Mouse (Mus musculus) cerebellum, postnatal 4 days (tissue): Measurements from ENCODE around the gene AU022751.

Source experiments
- DNase-seq, 2 experiments: peaks; one replicate each; pipeline ENCODE4 v3.0.0; 2022; ENCODE audit warnings: low spot score in 2 of 2, mixed read lengths in 1 of 2

The AU022751 gene

DNA sequence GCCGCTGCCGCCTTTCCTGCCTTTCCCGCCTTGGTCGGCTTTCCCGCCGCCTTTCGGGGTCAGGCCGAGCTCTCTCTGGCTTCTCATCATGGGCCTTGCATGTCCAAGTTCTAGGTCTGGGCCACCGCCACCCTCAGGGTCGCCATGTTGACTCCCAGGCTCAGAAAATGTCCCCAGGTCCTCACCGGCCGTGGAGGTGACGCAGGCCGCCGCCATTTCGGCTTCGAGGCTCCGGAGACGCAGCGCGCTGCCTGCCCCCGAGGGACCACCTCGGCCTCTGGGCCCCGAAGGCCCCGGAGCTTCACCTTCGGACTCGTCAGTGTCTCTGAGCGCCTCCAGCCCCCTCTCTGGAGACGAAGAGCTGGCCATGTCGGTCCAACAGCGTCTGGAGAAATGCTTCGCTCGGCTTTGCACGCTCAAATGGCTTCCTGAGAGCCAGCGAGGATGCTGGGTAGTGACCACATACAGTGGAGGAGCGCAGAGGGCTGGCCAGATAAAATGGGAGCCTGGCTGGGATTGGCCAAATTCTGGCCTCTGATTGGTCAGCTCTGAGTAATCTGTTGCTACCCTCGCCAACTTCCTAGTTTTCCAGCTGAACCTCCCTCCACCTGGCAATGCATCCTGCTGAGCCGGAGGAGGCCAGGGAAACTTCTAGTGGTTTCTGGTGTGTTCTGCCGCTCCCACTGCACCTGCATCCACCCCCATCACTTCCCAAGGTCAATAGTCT lies at the start of gene AU022751:
Gene AU022751, minus strand, starts transcription at position 466 of the 727 bp plus-strand sequence.
- no peak for DNase-seq

DNA sequence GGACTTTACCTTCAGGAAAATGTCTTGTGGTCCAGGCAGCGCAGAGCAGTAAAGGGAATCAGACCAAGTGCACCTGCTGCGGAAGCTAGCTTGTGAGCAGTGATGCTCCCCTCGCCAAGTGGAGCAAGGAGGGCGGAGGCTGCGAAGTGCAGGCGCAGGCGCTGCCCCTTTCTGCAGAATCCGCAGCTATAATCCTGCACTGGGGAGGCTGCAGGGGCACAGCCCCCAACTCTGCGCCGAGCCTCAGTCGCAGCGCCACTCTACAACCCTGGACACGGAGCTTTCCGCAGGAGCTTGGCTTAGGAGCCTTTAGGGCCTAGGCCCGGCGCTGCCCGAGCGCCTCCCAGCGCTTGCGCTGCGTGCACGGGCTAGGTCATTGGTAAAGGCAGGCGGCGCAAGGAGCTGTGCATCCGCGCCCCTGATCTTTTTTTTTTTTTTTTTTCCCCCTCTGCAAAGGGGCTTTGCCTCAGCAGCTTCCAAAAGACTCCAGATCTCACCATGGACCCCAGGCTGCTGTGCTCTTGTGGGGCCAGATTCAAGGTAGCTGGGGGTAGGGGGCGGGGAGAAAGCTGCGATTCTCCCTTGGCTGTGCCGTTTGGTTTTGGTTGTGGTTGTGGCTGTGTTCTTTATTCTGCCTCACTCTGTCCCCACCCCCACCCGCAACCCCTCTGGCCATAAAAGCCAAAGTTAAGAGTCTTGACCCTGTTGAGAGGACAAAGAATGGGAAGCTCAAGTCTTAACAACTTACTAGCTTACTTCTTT lies 9.0 kb upstream of the AU022751 start:
- DNase-seq = peak; percentile 24 to 54

DNA sequence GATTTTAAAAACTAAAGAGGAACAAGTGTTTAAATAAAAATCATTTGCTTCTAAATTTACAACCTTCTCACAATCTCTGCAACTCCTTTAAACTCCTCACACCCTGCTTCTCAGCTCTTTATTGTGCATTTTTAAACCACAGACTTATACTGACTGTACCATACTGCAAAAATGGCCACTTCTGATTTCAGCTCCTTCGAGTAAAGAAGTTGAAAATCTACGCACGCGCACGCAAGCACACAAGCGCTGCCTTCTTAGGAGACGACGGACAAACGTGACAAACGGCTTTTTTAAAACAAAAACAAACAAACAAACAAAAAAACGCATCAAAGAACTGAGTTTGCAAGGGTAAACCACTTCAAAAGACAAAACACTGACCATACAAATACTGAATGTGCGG lies 8.3 kb upstream of the AU022751 start:
- DNase-seq = no peak

DNA sequence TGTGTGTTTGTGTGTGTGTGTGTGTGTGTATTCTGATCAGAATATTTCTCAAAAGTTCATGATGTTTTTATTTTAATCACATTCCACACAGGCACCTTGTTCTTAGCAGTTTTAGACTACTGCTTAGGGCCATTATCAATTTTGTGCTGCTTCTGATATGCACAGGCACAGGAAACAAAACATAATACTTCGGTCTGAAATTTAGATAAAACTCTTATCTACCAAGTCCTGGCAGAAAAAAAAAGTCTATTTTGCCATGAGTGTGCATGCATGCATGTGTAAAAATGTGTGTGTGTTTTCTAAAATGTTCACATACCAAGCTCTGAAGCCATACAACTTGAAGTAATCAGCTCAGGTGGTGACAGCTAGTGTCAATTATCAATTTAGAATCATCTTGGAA lies 21.7 kb downstream of the AU022751 start:
- no peak for DNase-seq

DNA sequence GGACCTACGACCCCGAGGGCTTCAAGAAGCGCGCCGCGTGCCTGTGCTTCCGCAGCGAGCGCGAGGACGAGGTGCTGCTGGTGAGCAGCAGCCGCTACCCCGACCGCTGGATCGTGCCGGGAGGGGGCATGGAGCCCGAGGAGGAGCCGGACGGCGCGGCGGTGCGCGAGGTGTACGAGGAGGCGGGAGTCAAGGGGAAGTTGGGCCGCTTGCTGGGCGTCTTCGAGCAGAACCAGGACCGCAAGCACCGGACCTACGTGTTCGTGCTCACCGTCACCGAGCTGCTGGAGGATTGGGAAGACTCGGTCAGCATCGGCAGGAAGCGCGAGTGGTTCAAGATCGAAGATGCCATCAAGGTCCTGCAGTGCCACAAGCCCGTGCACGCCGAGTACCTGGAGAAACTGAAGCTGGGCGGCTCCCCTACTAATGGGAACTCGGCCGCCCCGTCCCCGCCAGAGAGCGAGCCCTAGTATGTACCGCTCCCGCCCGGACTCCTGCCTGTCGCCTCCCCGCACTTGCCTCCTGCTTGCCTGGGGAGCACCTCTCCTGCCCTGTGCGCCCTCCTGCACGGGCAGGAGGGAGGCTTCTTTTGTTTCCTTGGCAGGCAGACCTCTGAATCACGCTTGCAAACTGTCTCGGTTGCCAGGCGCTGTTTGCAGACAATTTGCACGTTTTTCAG lies 35.1 kb downstream of the AU022751 start:
- DNase-seq = peak in 1 of 2 experiments; percentile 3

DNA sequence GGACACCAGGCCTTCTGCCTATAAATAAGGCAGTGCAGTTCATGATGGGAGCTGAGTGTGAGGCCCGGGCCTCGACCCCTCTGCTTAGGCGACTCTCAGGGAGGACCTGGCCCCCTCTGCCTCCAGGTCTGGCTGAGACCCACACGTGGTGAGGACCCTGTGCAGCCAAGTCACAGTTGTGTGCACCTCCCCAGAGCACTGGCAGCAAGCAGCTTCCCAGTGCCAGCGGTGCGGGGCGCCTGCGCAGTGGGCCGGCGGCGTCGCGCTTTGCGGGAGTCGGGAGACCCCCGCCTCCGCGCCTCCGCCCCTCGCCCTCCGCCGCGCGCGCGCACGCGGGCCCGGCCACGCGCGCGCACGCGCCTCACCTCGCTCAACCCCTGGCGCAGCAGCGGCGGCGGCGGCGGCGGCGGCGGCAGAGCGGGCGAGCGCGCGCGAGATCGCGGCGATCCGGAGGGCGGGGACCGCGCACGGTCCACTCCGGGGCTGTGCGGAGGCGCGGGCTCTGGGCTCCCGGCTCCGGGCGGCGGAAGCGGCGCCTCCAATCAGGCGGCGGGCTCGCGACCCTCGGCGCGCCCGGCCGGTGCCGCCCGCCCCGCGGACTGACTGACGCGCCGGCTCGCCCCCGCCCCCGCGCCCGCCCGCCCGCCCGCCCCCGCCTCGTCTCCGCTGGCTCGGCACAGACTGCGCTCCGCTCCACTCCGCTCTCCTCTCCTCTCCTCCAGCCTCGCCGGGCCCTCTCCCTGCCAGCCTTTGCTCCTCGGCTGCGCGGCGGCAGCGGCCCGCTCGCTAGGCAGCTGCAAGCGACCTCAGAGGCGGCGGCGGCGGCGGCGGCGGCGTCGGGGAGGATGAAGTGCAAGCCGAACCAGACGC lies 35.9 kb downstream of the AU022751 start, which contains the start of gene Nudt11:
Gene Nudt11, plus strand, starts transcription at position 388 of the 870 bp plus-strand sequence.
- peak in 1 of 2 experiments; percentile 17 for DNase-seq
